8 mouse cellular contexts compared by ENCODE assay signal in the genomic region with DNA sequence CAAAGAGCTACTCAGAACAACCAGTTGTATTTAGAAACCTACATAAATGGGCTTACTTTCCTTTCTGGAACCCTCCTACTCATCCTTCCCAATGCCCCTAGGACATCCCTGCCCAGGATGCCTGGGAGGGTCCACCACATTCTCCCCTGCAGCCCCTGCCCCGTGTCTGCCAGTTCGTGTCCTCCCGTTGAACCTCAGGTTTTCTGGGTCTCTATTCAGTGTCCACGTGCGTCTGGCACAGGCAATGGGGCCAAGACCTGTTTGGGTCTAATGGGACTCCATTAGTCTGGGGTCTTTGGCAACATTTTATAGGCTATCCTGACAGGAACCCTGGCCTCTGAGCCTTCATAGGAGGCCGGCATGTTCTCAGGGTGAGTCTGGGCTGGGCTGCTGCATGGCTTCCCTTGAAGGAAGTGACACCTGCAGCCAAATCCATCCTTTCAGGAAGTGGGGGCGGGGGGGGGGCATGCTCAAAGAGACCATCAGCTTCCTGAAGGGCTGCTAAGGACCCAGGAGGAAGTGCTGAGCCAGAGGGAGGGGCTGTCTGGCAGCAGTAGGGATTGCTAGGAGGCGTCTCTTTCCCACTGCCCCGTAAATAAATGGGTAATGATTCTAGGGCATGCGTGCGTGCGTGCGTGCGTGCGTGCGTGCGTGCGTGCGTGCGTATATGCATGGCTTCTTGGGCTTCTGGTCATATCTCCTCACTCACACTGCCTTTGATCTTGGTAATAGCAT.
A peak's percentile ranks its signal among the peaks of the same experiment; 100 is the strongest.
DNase-seq lines count a peak whose midpoint lies in the region; ATAC-seq and TF ChIP-seq lines count a peak whose summit lies in the region.
"Had no signal": no experiment of that assay in that cellular context is flagged by ENCODE, and none has a peak within 500 bp of the region (broad histone marks: within the 10 kb centered on the region; RNA-seq: fewer than 3 reads in every experiment).

No protein-coding gene starts in this region.

- H3K9me3 ChIP-seq in lung, embryonic 14.5 days (ENCODE audit: low read depth, low read length): no peaks in the 10 kb centered on the region
- H3K9me3 ChIP-seq in limb, embryonic 13.5 days: no peaks in the 10 kb centered on the region
- H3K9me3 ChIP-seq: forebrain, embryonic 13.5 days had no signal

- DNase-seq in lung, embryonic 14.5 days: peak; percentile 27
- no peak for DNase-seq in lung, postnatal 14 days
- peak; percentile 43 for DNase-seq in induced T-regulatory cell, adult 2 months (ENCODE audit: low read depth)
- DNase-seq in thymus, postnatal 14 days: peak; percentile 48
- no peak for DNase-seq in right cerebral cortex, adult 18-20 months
- no peak for DNase-seq in urinary bladder, postnatal 14 days (ENCODE audit: low spot score)

- H3K9ac ChIP-seq in lung, embryonic 14.5 days: no peak overlapping the region
- H3K9ac ChIP-seq in limb, embryonic 13.5 days: no peak overlapping the region
- H3K9ac ChIP-seq: forebrain, embryonic 13.5 days had no signal

- 77% methylated on average over 20 of the region's 20 CpGs for WGBS in lung, embryonic 14.5 days
- WGBS in limb, embryonic 13.5 days: 49% methylated on average over 20 of the region's 20 CpGs

- no peak for ATAC-seq in lung, embryonic 14.5 days (ENCODE audit: insufficient read depth)
- no peak for ATAC-seq in limb, embryonic 13.5 days (ENCODE audit: low FRiP score, low read depth)
- ATAC-seq: forebrain, embryonic 13.5 days had no signal

- peaks cover 35% of the 10 kb centered on the region for H3K4me1 ChIP-seq in lung, embryonic 14.5 days (ENCODE audit: insufficient read depth)
- peaks cover 79% of the 10 kb centered on the region for H3K4me1 ChIP-seq in limb, embryonic 13.5 days

- H3K36me3 ChIP-seq in lung, embryonic 14.5 days (ENCODE audit: insufficient read depth): no peaks in the 10 kb centered on the region
- H3K36me3 ChIP-seq in limb, embryonic 13.5 days: no peaks in the 10 kb centered on the region

- peak overlapping the region; percentile 18 for H3K4me2 ChIP-seq in lung, embryonic 14.5 days
- no peak overlapping the region for H3K4me2 ChIP-seq in limb, embryonic 13.5 days (replicated peaks)
- H3K4me2 ChIP-seq: forebrain, embryonic 13.5 days had no signal

- no peak overlapping the region for H3K4me3 ChIP-seq in lung, embryonic 14.5 days (ENCODE audit: low read depth, low read length)
- no peak overlapping the region for H3K4me3 ChIP-seq in limb, embryonic 13.5 days
- H3K4me3 ChIP-seq: forebrain, embryonic 13.5 days had no signal

- no peaks in the 10 kb centered on the region for H3K27me3 ChIP-seq in lung, embryonic 14.5 days (ENCODE audit: insufficient read depth, low read length)
- no peaks in the 10 kb centered on the region for H3K27me3 ChIP-seq in limb, embryonic 13.5 days
- H3K27me3 ChIP-seq: forebrain, embryonic 13.5 days had no signal

- H3K27ac ChIP-seq in lung, embryonic 14.5 days (ENCODE audit: low read depth): peak overlapping the region; percentile 85
- H3K27ac ChIP-seq in limb, embryonic 13.5 days: peak overlapping the region; percentile 95
- H3K27ac ChIP-seq: forebrain, embryonic 13.5 days had no signal

- no peak for TF ChIP-seq CTCF in lung, embryonic 14.5 days (IDR thresholded peaks at IDR 0.05; ENCODE audit: low read depth)

Comparison
In these comparisons a context has a peak if more than half of its experiments do, and no peak if none do; other contexts are left out.
1. DNase-seq: peak in lung, embryonic 14.5 days (single experiment), induced T-regulatory cell, adult 2 months (single experiment) and thymus, postnatal 14 days (single experiment); none in lung, postnatal 14 days (single experiment), right cerebral cortex, adult 18-20 months (single experiment) and urinary bladder, postnatal 14 days (single experiment).